Mouse (Mus musculus): ENCODE measurements around the gene Rprd2. TPM values are rescaled to one million over a fixed set of nuclear protein-coding genes. Genes with fewer than 3 reads are reported as not detected.

The Rprd2 gene
- total and polyA plus RNA-seq, 3 experiments = 8.4 to 16.2 (median 12.5) TPM

DNA sequence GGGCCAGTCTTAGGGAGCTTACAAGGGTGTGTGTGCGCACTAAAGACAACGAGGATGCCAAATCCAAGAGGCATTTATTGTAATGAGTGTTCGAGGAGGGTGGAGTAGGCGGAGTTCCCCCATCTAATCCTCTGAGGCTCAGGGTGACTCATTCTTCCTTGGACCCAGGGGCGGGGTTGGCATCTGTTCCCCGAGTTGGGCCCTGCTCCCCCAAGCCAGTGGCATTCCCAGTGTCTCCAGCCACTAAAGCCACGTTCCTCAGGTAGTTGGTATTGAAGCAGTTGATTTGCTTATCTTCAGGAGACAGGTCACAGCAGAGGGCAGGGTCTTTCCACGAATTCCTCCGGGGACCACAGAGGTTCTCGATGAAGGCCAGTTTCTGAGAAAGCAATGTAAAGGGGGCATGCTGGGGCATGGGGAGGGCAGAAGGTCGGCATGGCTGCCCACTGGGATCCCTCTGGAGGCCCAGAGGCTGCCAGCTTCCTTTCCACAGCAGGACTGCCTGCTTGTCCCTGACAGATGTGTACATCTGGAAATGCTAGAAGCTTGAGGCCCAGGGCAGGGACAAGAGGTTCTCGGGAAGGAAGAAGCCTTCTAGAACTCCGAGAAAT, 84.5 kb downstream of the Rprd2 start:
- H3K27me3 ChIP-seq (replicated peaks) = no peaks in the 10 kb centered on the region
- peaks cover 9 to 33% of the 10 kb centered on the region in 2 experiments; a peak in 3 of 4 replicates for H3K4me1 ChIP-seq (ENCODE audit: control insufficient read depth in 1 of 2, insufficient read depth in 2 of 2)
- no peak overlapping the region for H3K4me3 ChIP-seq (replicated peaks in 1 of 3; ENCODE audit: low read depth in 2 of 3, low read length in 2 of 3, poor library complexity in 1 of 3)
- no peaks in the 10 kb centered on the region for H3K9me3 ChIP-seq (replicated peaks; ENCODE audit: low read length)
- TF ChIP-seq JUND (conservative IDR thresholded peaks at IDR 0.05; ENCODE audit: low read depth, low read length) = no peak
- no peaks in the 10 kb centered on the region for H3K79me2 ChIP-seq (replicated peaks; ENCODE audit: control insufficient read depth, extremely low read depth, insufficient read depth, poor library complexity, severe bottlenecking)
- dilution Hi-C loops (cut with MboI; ENCODE audit: extremely low pct_ligation_motif_present, extremely low pct_unique_long_range_greater_than_20kb, low sequenced_read_pairs) = no loop called here
- H3K36me3 ChIP-seq (replicated peaks in 1 of 2; ENCODE audit: control insufficient read depth in 1 of 2, insufficient read depth in 1 of 2, low read length in 1 of 2) = peaks cover 34 to 63% of the 10 kb centered on the region in 2 experiments
- H3K4me2 ChIP-seq (ENCODE audit: insufficient read depth, low read depth, poor library complexity, severe bottlenecking) = no peak overlapping the region
- DNase-seq (ENCODE audit: extremely low read depth) = no peak
- H3K27ac ChIP-seq (ENCODE audit: insufficient read depth, low read depth) = no peak overlapping the region
- in situ Hi-C loops (cut with MboI; ENCODE audit: low pct_ligation_motif_present, low pct_unique_long_range_greater_than_20kb, low sequenced_read_pairs) = no loop called here
- H3K9ac ChIP-seq (ENCODE audit: insufficient read depth, low read depth) = no peak overlapping the region

DNA sequence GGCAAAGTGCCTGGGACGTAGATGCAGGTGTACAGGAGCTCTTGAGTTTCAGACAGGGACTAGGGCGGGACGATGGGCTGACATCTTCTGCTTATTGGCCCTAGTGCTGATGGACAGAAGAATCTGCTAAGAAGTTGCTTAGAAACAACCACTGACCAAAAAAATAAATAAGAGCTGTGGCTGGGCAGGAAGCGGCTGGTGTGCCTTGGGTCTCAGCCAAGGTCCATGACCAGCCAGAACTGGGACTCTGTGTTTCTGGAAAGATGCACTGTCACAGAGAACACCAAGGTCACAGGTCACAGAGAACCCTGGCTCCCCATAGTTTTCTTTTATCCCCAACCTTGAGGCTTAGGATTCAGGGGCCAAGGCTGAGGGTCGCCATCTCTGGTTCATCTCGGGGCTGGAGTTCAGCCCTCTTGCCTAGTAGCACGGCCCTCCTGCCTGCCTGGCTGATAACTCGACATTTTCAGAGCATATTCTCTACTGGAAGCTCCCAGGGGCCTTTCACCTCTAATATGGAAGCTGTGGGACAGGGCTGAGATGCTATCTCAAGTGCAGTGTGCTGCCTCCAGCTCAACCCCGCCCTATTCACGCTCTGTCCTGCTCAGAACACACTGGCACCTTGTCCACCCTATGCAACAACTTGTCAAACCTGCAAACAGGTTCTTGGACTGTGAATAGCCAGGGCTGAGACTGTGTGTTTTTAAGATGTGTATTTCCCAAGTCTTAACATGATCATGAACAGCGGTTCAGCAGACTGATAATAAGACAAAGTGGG, 85.7 kb downstream of the Rprd2 start:
- TF ChIP-seq NELFE (IDR thresholded peaks at IDR 0.05; ENCODE audit: low read depth, low read length) (no peak), USF1 (IDR thresholded peaks at IDR 0.05; ENCODE audit: low read depth, low read length) (no peak), ZC3H11A (IDR thresholded peaks at IDR 0.05; ENCODE audit: low read depth, low read length) (no peak), ETS1 (conservative IDR thresholded peaks at IDR 0.05; ENCODE audit: low read depth, low read length) (no peak), POLR2AphosphoS2 (IDR thresholded peaks at IDR 0.05; ENCODE audit: low read depth, low read length) (no peak), UBTF (IDR thresholded peaks at IDR 0.05; ENCODE audit: low read depth, low read length) (no peak), KAT2A (IDR thresholded peaks at IDR 0.05; ENCODE audit: insufficient replicate concordance, low read length) (no peak)
- Histone ChIP-seq H3K27ac (ENCODE audit: insufficient read depth, low read depth) (no peak overlapping the region), H3K9ac (ENCODE audit: insufficient read depth, low read depth) (no peak overlapping the region), H3K27me3 (replicated peaks) (no peaks in the 10 kb centered on the region), H3K4me3 (replicated peaks in 1 of 3; ENCODE audit: low read depth in 2 of 3, low read length in 2 of 3, poor library complexity in 1 of 3) (no peak overlapping the region), H3K9me3 (replicated peaks; ENCODE audit: low read length) (no peaks in the 10 kb centered on the region), H3K4me1 (ENCODE audit: control insufficient read depth in 1 of 2, insufficient read depth in 2 of 2) (peaks cover 9 to 30% of the 10 kb centered on the region in 2 experiments; a peak in 3 of 4 replicates), H3K36me3 (replicated peaks in 1 of 2; ENCODE audit: control insufficient read depth in 1 of 2, insufficient read depth in 1 of 2, low read length in 1 of 2) (peaks cover 29 to 50% of the 10 kb centered on the region in 2 experiments), H3K4me2 (ENCODE audit: insufficient read depth, low read depth, poor library complexity, severe bottlenecking) (no peak overlapping the region), H3K79me2 (replicated peaks; ENCODE audit: control insufficient read depth, extremely low read depth, insufficient read depth, poor library complexity, severe bottlenecking) (no peaks in the 10 kb centered on the region)
- dilution Hi-C loops (cut with MboI; ENCODE audit: extremely low pct_ligation_motif_present, extremely low pct_unique_long_range_greater_than_20kb, low sequenced_read_pairs) = no loop called here
- no peak for DNase-seq (ENCODE audit: extremely low read depth)
- in situ Hi-C loops (cut with MboI; ENCODE audit: low pct_ligation_motif_present, low pct_unique_long_range_greater_than_20kb, low sequenced_read_pairs) = no loop called here

DNA sequence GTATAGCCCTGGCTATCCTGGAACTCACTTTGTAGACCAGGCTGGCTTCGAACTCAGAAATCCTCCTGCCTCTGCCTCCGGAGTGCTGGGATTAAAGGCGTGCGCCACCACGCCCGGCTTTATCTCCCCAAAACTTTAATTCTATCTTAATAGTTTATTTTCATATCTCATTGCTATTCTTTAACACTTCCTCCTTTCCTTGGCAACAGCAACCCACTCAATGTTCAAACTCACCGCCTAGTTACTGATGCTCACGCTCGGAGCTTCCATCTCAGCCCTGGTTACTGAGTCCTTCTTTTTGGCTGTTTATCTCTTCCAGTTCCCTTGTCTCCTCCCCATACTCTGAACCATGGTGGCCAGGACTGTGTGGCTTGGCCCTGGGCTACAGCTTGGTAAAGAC, 86.4 kb downstream of the Rprd2 start:
- TF ChIP-seq RAD21 (IDR thresholded peaks at IDR 0.05; ENCODE audit: low read depth, low read length) = no peak
- no peak for TF ChIP-seq JUN (IDR thresholded peaks at IDR 0.05; ENCODE audit: insufficient read depth, low read depth, low read length)
- TF ChIP-seq MAZ (IDR thresholded peaks at IDR 0.05; ENCODE audit: low read depth, low read length) = no peak
- no peak for TF ChIP-seq ZC3H11A (IDR thresholded peaks at IDR 0.05; ENCODE audit: low read depth, low read length)
- no peak for TF ChIP-seq CHD1 (IDR thresholded peaks at IDR 0.05; ENCODE audit: low read depth, low read length)
- no peak for TF ChIP-seq JUND (conservative IDR thresholded peaks at IDR 0.05; ENCODE audit: low read depth, low read length)
- TF ChIP-seq TCF12 (IDR thresholded peaks at IDR 0.05; ENCODE audit: low read depth, low read length) = no peak
- no peak for TF ChIP-seq CTCF (conservative IDR thresholded peaks at IDR 0.05 in 1 of 2, IDR thresholded peaks at IDR 0.05 in 1 of 2; ENCODE audit: low read depth in 2 of 2, low read length in 2 of 2)
- no peak for TF ChIP-seq E2F4 (IDR thresholded peaks at IDR 0.05; ENCODE audit: insufficient replicate concordance, low read depth, low read length)
- H3K36me3 ChIP-seq (replicated peaks in 1 of 2; ENCODE audit: control insufficient read depth in 1 of 2, insufficient read depth in 1 of 2, low read length in 1 of 2) = peaks cover 26 to 44% of the 10 kb centered on the region in 2 experiments
- H3K79me2 ChIP-seq (replicated peaks; ENCODE audit: control insufficient read depth, extremely low read depth, insufficient read depth, poor library complexity, severe bottlenecking) = no peaks in the 10 kb centered on the region
- H3K4me2 ChIP-seq (ENCODE audit: insufficient read depth, low read depth, poor library complexity, severe bottlenecking) = no peak overlapping the region
- H3K4me1 ChIP-seq (ENCODE audit: control insufficient read depth in 1 of 2, insufficient read depth in 2 of 2) = peaks cover 9 to 28% of the 10 kb centered on the region in 2 experiments; a peak in 3 of 4 replicates
- H3K9me3 ChIP-seq (replicated peaks; ENCODE audit: low read length) = no peaks in the 10 kb centered on the region
- no peak overlapping the region for H3K9ac ChIP-seq (ENCODE audit: insufficient read depth, low read depth)
- in situ Hi-C loops (cut with MboI; ENCODE audit: low pct_ligation_motif_present, low pct_unique_long_range_greater_than_20kb, low sequenced_read_pairs) = no loop called here
- H3K27ac ChIP-seq (ENCODE audit: insufficient read depth, low read depth) = no peak overlapping the region
- H3K27me3 ChIP-seq (replicated peaks) = no peaks in the 10 kb centered on the region
- dilution Hi-C loops (cut with MboI; ENCODE audit: extremely low pct_ligation_motif_present, extremely low pct_unique_long_range_greater_than_20kb, low sequenced_read_pairs) = no loop called here
- H3K4me3 ChIP-seq (replicated peaks in 1 of 3; ENCODE audit: low read depth in 2 of 3, low read length in 2 of 3, poor library complexity in 1 of 3) = no peak overlapping the region
- no peak for DNase-seq (ENCODE audit: extremely low read depth)

Measured in CH12.LX (cell line).